Mouse (Mus musculus): ENCODE results near the gene Ptms. TPM values are rescaled to one million over a fixed set of nuclear protein-coding genes. Genes with fewer than 3 reads are reported as not detected.
A peak's percentile ranks its signal among the peaks of the same experiment; 100 is the strongest.

Gene Ptms
- polyA plus RNA-seq, 1 experiment from 2014 or later: 533 TPM

DNA sequence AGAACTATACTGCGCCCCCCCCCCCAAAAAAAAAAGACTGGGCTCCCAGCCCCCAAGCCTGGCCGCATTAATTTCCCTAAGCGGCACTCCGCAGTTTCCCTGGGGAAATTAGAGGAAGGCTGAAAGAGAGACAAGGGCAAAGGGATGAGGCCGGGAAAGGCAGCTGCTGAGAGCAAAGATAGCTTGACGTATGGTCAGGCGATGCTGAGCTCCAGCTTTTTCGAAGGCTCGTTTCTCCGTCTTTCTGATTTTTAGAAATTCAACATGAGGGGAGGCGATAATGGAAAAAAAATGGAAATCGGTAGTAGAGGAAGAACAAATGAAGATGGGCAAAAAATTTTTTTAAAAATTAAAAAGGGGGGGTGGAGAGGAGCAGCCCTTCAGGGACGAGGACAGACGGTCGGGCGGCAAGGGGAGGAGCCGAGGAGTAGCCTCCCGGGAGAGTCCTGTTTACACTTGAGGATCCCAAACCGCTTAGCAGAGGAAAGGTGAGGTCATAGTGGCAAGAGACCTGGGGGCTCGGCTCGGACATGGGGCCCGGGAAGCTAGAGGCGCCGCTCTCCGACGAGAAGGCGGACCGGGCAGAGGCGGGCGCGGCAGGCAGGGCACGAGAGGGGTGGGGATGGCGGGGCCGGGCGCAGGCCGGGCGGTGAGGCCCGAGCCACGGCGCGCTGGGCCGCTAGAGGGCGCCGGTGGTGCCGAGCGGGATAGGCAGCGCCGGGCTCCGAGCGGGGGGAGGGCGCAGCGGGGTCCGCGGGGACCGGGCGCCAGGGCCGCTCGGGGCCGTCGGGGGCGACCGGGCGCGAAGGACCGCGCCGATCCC lies 3.0 kb downstream of the Ptms start:
- H3K4me1 ChIP-seq (ENCODE audit: insufficient read depth, low read depth, low read length): peaks cover 25% of the 10 kb centered on the region; the same call in 1 of the 2 replicates
- no peaks in the 10 kb centered on the region for H3K27me3 ChIP-seq (replicated peaks; ENCODE audit: insufficient read depth, low read length)
- peak overlapping the region; percentile 94 for H3K4me2 ChIP-seq (replicated peaks; ENCODE audit: low read depth, low read length)
- H3K4me3 ChIP-seq (ENCODE audit: low read depth, low read length): peak overlapping the region; percentile 97
- TF ChIP-seq CTCF (IDR thresholded peaks at IDR 0.05) (peak; percentile 67), EP300 (IDR thresholded peaks at IDR 0.05) (peak; percentile 26; the same call in 1 of the 2 replicates)
- ATAC-seq (peak; percentile 75), DNase-seq (ENCODE audit: low spot score) (peak; percentile 93)
- H3K9ac ChIP-seq (replicated peaks; ENCODE audit: low read depth): peak overlapping the region; percentile 98
- peak overlapping the region; percentile 100 for H3K27ac ChIP-seq (ENCODE audit: low read length)
- H3K9me3 ChIP-seq (ENCODE audit: low read length): no peaks in the 10 kb centered on the region
- H3K36me3 ChIP-seq (ENCODE audit: insufficient read depth, low read length): peaks cover 9% of the 10 kb centered on the region; the same call in 1 of the 2 replicates
- WGBS: 2% methylated on average over 40 of the region's 67 CpGs

DNA sequence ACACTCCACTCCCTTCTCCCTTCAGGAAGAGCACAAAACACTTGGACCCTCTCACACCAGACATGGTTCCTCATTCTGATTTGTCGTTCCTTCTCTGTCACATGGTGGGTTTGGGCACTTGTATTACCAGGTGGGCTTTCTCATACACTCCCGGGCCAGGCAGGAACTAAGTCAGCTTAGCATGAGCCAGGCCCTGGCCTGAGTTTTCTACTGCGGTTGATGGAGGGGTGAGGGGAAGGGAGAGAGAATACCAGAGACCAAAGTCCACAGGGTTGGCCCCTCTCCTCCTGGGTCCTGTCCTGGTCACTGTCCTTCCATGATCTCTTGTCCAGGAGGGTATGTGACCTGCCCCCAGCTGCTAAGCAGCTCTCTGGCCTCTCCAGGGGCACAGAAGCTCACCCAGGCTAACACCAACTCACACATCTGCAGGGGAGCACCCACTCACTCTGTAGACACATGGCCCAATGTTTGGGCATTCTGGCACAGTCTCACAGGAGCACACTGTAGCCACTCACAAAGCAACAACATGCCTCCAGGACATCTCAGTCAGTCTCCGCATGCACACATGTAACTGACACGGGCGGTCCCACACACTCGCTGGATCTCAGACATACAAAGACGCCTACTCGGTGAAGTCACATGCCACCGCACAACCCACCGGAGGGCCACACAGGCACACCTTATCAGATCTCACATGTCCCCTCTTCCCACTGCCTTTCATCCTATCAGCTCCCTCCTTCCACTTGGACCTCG lies 3.8 kb downstream of the Ptms start:
- Histone ChIP-seq H3K9ac (replicated peaks; ENCODE audit: low read depth) (peak overlapping the region; percentile 98), H3K4me1 (ENCODE audit: insufficient read depth, low read depth, low read length) (peaks cover 19% of the 10 kb centered on the region; the same call in 1 of the 2 replicates), H3K4me2 (replicated peaks; ENCODE audit: low read depth, low read length) (peak overlapping the region; percentile 94), H3K4me3 (ENCODE audit: low read depth, low read length) (peak overlapping the region; percentile 97), H3K36me3 (ENCODE audit: insufficient read depth, low read length) (peaks cover 9% of the 10 kb centered on the region; the same call in 1 of the 2 replicates), H3K27me3 (replicated peaks; ENCODE audit: insufficient read depth, low read length) (no peaks in the 10 kb centered on the region), H3K27ac (ENCODE audit: low read length) (peak overlapping the region; percentile 100), H3K9me3 (ENCODE audit: low read length) (no peaks in the 10 kb centered on the region)
- DNase-seq (ENCODE audit: low spot score) (no peak), ATAC-seq (no peak)
- WGBS: 5% methylated on average over 12 of the region's 12 CpGs
- no peak for TF ChIP-seq CTCF (IDR thresholded peaks at IDR 0.05)
- no peak for TF ChIP-seq EP300 (IDR thresholded peaks at IDR 0.05)

DNA sequence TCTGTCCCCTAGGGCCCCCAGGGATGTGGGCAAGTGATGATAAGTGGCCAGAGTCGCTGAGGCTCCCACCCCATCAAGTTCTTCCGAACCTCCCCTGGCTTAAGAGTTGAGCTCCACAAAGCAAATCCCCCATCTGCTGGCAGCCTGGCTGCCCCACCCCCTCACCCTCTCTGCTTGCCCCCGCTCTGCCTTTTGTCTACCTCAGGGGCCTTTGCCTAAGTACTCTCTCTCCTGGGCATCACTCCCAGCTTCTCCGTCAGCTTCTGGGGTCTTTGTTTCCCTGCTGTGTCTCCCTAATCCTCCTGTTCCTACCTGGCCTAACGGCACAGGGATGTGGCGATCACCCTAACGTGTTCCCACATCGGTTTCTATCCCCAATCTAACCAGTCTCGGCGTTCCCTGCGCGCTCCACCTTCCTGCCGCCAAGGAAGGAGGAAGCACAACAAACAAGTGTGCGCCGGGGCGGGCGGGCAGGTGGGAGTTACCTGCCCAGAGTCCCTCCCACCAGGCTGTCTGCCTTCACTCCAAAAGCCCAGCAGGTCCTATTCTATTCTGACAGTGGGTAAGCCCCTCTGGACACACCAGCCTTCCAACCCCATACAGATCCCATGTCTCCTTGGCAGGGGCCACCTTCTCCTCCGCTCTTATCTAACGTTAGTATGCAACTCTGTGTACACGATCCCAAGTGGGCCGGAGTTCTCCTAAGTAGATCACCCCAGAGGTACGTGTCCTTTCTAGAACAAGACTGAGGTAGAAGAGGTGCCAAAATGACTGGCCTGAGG lies 4.6 kb downstream of the Ptms start:
- ATAC-seq (no peak), DNase-seq (ENCODE audit: low spot score) (peak; percentile 53)
- H3K9ac ChIP-seq (replicated peaks; ENCODE audit: low read depth): peak overlapping the region; percentile 98
- WGBS: 21% methylated on average over 22 of the region's 22 CpGs
- H3K9me3 ChIP-seq (ENCODE audit: low read length): no peaks in the 10 kb centered on the region
- peak overlapping the region; percentile 97 for H3K4me3 ChIP-seq (ENCODE audit: low read depth, low read length)
- peaks cover 11% of the 10 kb centered on the region; the same call in 1 of the 2 replicates for H3K4me1 ChIP-seq (ENCODE audit: insufficient read depth, low read depth, low read length)
- H3K27ac ChIP-seq (ENCODE audit: low read length): peak overlapping the region; percentile 100
- H3K4me2 ChIP-seq (replicated peaks; ENCODE audit: low read depth, low read length): peak overlapping the region; percentile 94
- H3K36me3 ChIP-seq (ENCODE audit: insufficient read depth, low read length): peaks cover 9% of the 10 kb centered on the region; the same call in 1 of the 2 replicates
- TF ChIP-seq CTCF (IDR thresholded peaks at IDR 0.05) (no peak), EP300 (IDR thresholded peaks at IDR 0.05) (no peak)
- no peaks in the 10 kb centered on the region for H3K27me3 ChIP-seq (replicated peaks; ENCODE audit: insufficient read depth, low read length)

DNA sequence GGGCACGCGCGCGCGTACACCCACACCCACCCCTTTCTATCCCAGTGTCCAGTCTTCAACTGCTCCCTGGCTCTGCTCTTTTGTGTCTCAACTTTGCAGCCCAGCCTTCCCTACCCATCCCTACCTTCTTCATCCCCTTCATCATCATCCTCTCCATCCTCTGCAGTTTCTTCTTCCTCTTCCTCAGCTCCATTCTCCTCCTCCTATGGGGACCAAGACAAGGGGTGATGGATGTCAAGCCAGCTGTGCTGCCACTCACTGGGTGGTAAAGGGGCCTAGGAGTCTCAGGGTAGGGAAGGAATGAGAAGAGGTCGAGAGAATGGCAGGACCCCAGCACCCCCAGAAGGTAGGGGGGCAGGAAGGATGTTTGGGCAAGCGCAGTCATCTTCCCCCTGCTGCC lies 5.4 kb downstream of the Ptms start:
- Histone ChIP-seq H3K27me3 (replicated peaks; ENCODE audit: insufficient read depth, low read length) (no peaks in the 10 kb centered on the region), H3K27ac (ENCODE audit: low read length) (no peak overlapping the region; the same call in 1 of the 2 replicates), H3K9me3 (ENCODE audit: low read length) (no peaks in the 10 kb centered on the region), H3K36me3 (ENCODE audit: insufficient read depth, low read length) (peaks cover 9% of the 10 kb centered on the region; the same call in 1 of the 2 replicates), H3K4me3 (ENCODE audit: low read depth, low read length) (no peak overlapping the region), H3K4me1 (ENCODE audit: insufficient read depth, low read depth, low read length) (peaks cover 14% of the 10 kb centered on the region; the same call in 1 of the 2 replicates), H3K9ac (replicated peaks; ENCODE audit: low read depth) (no peak overlapping the region), H3K4me2 (replicated peaks; ENCODE audit: low read depth, low read length) (0 out of 2 replicates have a peak overlapping the region, but pooled peaks have one; percentile 94)
- no peak for DNase-seq (ENCODE audit: low spot score)
- no peak for ATAC-seq
- WGBS: 85% methylated on average over 7 of the region's 7 CpGs
- no peak for TF ChIP-seq EP300 (IDR thresholded peaks at IDR 0.05)

DNA sequence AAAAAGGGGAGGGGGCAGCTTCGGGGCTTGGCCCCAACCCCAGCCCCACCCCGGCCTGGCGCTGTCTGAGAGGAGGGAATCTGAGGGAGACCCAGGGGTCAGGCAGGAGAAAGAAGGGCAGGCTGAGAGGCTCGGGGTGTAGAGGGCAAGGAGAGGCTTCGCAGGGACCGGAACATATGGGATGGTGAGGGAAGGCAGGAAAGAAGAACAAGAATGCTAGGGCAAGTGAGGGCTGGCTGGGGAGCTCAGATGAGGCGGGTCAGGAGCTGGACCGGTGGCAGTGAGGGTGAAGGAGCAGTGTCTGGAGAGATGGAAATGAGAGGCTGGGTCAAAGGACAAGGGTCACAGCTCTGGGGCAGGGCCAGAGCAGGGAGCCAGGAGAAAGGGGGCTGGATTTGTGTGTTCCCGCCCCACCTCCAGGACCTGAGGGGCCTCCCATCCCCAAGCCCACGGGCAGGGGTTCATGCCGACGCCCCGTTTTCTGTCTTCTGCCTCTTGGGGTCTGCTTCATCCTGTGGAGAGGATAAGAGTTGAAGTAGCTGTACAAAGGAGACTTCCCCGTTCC lies 6.1 kb downstream of the Ptms start:
- Histone ChIP-seq H3K4me3 (ENCODE audit: low read depth, low read length) (no peak overlapping the region), H3K9ac (replicated peaks; ENCODE audit: low read depth) (no peak overlapping the region), H3K27me3 (replicated peaks; ENCODE audit: insufficient read depth, low read length) (no peaks in the 10 kb centered on the region), H3K4me1 (ENCODE audit: insufficient read depth, low read depth, low read length) (peaks cover 14% of the 10 kb centered on the region; the same call in 1 of the 2 replicates), H3K36me3 (ENCODE audit: insufficient read depth, low read length) (peaks cover 9% of the 10 kb centered on the region; the same call in 1 of the 2 replicates), H3K27ac (ENCODE audit: low read length) (no peak overlapping the region), H3K4me2 (replicated peaks; ENCODE audit: low read depth, low read length) (no peak overlapping the region), H3K9me3 (ENCODE audit: low read length) (no peaks in the 10 kb centered on the region)
- no peak for DNase-seq (ENCODE audit: low spot score)
- WGBS: 76% methylated on average over 13 of the region's 14 CpGs
- TF ChIP-seq CTCF (IDR thresholded peaks at IDR 0.05) (no peak), EP300 (IDR thresholded peaks at IDR 0.05) (no peak)
- ATAC-seq: no peak

Data from lung, postnatal 0 days (tissue).